Mouse (Mus musculus): ENCODE measurements around the gene Gm3417. TPM values are rescaled to one million over a fixed set of nuclear protein-coding genes. Genes with fewer than 3 reads are reported as not detected.
"Not testable (repeated sequence)": the region's sequence is repeated elsewhere in the genome, so short reads cannot be mapped to it uniquely, and the experiment has no call there.

The Gm3417 gene
- total RNA-seq, 1 experiment from 2014 or later: not detected

DNA sequence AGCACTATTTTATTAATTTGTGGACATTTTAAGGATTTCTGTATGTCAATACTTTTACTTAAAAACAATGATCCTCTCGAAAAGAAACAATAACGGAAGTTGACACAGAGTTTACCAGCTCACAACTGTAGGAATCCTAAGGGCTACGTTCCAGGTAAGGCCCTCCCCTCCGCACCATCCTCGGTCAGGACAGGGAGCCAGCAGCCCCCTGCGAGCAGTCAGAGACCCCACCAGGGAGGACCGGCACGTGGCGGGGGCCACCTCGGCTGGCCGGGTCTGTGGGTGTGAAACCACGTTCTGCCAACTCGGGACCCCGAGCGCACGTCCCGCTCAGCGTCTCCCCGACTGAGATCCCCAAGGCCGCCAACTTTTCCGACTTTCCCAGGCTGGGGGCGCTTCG is 18.1 kb downstream of the Gm3417 start:
- ATAC-seq (ENCODE audit: extremely low read depth, insufficient number of reproducible peaks, low FRiP score, poor library complexity, severe bottlenecking): no peak

DNA sequence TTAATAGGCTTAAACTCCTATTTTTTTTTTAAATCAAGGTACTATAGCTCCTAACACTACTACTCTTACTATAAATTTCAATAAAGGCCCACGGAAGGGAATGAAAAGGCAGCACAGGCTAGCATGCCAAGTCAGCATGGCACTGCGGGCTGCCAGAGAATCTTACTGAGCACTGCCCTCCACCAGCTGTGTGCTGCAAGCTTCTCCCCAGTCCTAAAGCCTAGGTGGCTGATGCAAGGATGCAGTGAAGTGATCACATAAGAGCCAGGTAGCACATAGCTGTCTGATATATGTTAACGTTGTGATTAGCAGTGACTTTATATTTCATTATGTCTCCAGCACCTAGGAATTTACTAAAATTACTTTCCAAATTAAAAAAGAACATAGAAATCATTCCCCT is 18.6 kb downstream of the Gm3417 start:
- ATAC-seq (ENCODE audit: extremely low read depth, insufficient number of reproducible peaks, low FRiP score, poor library complexity, severe bottlenecking): no peak

DNA sequence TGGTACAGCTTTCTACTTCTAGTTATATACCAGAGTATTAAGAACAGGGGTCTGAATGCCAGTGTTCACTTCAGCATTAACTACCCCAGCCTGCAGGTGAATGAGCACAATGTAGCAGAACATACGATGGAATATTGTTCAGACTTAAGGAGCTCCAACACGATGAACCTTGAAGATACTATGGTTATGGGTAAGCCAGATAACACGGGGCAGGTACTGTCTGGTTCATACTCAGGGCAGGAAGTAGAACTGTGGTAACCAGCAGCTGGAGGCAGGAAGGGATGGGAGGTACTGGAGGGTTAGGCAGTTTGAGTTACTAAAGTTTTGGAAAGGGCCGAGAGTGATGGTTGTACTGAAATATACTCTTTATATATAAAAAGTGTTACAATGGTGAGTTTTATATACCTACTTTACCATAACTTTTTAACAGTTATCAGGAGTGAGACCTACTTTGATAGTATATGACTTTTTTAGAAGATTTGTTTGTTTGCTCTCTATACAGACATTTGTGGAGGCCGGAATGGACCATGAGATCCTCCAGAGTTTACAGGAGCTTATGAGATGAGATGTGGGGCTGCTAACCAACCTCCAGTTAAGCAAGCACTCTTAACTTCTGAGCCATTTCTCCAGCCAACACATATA is 19.8 kb downstream of the Gm3417 start:
- no peak for ATAC-seq (ENCODE audit: extremely low read depth, insufficient number of reproducible peaks, low FRiP score, poor library complexity, severe bottlenecking)

DNA sequence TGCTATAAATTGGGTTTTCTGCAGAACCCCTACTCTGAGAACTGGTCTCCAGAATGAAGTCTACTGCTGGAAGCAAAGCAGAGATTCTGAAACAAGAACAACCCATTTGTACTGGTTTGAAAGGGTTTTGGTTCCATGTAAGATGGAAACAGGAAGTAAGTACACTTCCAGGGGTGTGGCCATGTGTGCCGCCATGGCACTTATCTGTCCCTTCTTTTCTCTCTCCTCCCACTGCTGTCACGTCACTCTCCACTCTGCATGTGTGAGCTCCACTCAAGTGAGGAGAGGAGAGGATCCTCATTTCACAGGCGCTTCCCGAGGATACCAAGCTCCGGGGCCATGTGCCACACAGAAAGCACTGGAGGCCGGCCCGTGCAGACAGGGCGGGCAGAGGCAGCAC is 25.1 kb downstream of the Gm3417 start:
- ATAC-seq (ENCODE audit: extremely low read depth, insufficient number of reproducible peaks, low FRiP score, poor library complexity, severe bottlenecking): no peak

DNA sequence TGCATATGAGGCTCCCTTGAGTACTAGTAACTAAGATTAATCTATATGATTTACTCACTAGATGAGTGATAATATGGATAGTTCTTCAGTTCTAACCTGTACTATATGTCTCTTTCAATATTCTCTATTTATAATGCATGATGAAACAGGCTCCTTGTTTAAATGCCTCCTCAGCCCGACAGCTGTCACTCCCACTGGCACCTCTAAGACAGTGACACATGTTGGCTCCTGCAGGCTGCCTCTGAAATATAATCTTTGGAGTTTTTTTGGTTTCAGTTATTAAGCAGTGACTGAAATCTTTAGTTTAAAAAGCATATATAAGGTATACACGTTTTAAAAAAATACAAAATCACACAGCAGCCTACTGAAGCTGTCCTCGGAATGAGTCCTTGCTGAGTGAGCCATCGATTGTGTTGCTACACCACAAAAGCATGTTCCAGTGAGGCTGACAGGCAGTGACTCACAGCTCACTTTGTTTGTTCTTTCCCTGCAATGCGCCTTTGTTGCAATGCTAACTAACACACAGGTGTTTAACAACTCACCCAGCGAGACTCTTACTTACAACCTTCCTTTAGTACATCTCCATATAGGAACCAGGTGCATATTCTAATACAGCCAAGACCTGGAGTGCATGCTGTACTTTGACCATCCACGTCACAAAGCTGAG is 29.3 kb downstream of the Gm3417 start:
- no peak for ATAC-seq (ENCODE audit: extremely low read depth, insufficient number of reproducible peaks, low FRiP score, poor library complexity, severe bottlenecking)

DNA sequence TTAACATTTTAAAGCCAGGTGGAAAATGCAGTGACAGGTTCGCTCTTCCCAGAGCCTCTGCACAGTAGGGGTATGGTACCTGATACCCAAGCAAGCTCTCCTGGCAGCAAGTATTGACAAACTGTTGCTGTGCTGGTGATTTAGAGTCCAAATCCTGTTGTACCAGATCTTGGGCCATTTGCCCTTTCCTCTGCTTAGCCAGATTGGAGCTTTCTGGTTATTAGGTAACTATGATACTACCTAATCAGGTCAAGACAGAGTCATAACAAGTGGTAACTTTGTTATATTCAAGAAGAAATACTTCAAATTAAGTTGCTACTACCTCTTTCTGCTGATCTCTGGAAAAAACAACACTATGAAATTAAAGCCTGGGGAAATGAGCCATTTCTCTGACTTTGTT is 34.0 kb downstream of the Gm3417 start:
- ATAC-seq (ENCODE audit: extremely low read depth, insufficient number of reproducible peaks, low FRiP score, poor library complexity, severe bottlenecking): no peak

DNA sequence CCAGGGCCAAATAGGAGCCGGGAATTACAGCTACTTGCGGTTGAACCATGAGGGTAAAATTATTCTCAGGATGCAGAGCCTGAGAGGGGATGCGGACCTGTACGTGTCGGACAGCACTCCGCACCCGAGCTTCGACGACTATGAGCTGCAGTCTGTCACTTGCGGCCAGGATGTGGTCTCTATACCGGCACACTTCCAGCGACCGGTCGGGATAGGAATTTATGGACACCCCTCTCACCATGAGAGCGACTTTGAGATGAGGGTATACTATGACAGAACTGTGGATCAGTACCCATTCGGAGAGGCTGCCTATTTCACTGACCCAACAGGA is 34.9 kb downstream of the Gm3417 start:
- no peak for ATAC-seq (ENCODE audit: extremely low read depth, insufficient number of reproducible peaks, low FRiP score, poor library complexity, severe bottlenecking)

DNA sequence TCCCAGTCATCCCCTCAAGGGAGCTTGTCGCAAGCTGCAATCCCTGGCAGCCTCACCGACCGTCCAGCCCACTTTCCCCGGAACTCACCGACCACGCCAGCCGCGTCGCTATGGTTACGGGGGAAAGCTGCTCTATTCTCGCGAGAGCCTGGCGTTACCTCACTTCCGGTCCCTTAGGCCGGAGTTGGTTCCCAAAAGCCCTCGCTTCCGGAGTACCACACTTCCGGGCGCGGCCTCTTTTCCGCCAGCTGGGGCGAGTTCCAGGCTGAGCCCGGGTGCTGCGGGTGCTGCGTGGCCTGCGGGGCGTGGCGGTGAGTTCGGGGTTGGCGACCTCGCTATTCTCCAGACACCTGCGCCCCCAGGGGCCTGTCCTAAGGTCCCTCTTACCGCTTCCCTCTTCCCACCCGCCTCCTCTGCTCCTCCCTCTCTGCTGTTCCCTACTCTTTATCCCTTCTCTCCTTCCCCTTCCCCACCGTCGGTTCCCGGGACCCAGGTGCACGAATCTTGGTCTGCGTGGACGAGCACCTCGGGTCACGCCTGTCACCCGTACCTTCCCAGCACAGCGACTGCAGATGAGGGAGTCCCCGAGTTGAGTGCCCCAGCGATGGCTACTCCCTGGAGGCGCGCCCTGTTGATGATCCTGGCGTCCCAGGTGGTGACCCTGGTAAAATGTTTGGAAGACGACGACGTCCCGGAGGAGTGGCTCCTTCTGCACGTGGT is 35.4 kb downstream of the Gm3417 start, which contains the start of the genes Wdr27 and 1600012H06Rik:
TSS of gene Wdr27 (minus strand) at position 150 of the 720 bp plus-strand sequence.
TSS of gene 1600012H06Rik (plus strand) at position 176 of the 720 bp plus-strand sequence.
- ATAC-seq (ENCODE audit: extremely low read depth, insufficient number of reproducible peaks, low FRiP score, poor library complexity, severe bottlenecking): peak; percentile 99

DNA sequence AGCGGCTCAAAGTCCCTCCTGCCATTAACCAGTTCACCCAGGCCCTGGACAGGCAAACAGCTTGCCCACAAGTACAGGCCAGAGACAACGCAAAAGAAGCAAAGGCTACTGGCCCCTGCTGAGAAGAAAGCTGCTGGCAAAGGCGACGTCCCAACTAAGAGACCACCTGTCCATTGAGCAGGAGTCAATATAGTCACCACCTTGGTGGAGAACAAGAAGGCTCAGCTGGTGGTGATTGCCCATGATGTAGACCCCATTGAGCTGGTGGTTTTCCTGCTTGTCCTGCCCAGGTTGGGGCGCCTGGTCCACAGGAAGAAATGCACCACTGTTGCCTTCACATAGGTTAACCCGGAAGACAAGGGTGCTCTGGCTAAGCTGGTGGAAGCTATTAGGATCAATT is 36.4 kb downstream of the Gm3417 start:
- ATAC-seq (ENCODE audit: extremely low read depth, insufficient number of reproducible peaks, low FRiP score, poor library complexity, severe bottlenecking): not testable (repeated sequence)

DNA sequence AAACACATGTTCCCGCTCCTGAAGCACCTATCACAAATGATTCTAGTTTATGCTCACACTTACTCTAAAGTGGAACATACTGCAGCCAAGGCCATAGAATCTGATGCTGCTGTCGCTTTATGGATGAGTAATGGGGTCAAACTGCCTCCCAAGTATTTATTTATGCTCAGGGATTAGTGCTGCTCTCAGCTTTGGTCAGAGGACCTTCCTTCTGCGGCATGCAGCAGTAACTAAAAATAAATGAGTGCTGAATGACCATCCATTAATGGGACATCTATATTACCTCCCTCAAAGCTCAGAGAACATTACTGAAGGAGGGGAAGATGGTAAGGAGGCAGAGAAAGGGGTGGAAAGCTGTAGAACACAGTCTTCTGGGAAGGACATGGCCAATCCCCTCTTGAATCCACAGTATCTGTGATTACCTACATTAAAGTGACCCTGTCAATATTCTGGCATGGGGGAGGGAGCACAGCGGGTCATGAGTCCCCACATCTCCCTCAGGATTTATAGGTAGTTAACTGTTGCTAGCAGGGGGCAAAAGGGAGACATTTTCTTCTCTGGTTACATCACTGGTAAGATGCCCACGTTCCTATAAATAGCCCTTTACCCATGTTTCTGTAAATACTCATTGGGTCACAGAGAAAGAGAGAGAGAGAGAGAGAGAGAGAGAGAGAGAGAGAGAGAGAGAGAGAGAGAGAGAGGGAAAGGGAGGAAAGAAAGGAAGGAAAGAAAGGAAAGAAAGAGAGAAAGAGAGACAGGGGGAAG is 42.6 kb downstream of the Gm3417 start:
- ATAC-seq (ENCODE audit: extremely low read depth, insufficient number of reproducible peaks, low FRiP score, poor library complexity, severe bottlenecking): no peak

DNA sequence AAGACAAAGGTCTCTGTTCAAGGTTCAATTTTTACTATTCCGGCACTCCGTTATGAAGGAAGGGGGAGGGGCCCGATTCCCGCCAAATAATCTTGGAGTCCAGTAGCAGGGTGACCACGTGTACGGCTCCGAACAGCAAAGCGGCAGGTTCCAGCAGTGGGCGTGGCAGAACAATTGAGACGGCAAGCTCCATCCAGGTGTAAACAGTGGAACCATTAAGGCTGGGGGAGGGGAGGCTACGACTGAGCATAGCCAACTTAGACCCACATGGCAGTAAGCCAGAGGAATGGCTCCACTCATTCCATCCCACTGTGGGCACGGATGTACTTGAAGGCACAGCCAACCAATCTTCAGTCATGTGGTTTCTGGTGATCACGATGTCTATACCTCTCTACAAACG is 43.3 kb downstream of the Gm3417 start:
- not testable (repeated sequence) for ATAC-seq (ENCODE audit: extremely low read depth, insufficient number of reproducible peaks, low FRiP score, poor library complexity, severe bottlenecking)

DNA sequence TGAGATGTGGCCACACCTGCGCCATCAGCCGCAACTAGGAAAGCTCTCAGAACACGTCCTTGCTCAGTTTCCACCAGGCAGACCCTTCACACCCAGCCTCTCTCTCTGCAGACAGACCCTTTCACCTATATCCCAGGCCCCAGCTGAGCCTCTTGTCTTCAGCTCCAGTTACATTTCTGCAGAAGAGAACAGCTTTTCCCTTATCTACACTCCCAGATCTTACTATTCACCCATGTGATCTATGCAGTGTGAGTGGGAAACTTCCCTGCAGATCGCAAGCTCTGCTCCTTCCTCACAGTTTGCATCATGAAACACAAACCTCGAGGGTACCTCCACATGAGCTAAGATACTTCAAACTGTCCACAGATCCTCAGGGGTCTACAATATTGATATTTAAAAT is 47.1 kb downstream of the Gm3417 start:
- ATAC-seq (ENCODE audit: extremely low read depth, insufficient number of reproducible peaks, low FRiP score, poor library complexity, severe bottlenecking): no peak

DNA sequence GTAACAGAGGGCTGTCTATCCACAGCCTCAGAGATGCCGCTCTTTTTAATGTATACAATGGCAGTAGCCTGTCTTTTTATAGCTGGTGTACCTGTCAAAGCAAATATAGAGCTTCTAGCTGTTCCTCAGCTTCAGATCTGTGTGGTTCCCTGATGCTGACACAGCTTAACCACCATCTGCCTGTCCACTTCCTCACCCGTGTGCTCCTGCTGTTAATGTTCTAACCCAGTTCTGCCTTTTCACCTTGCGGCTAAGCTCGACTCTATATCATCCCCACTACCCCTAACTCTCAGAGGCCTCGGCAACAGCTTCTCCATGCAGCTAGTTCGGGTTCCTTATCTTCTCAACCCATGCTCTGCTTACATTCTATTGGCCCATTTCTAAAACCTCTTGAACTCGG is 47.9 kb downstream of the Gm3417 start:
- no peak for ATAC-seq (ENCODE audit: extremely low read depth, insufficient number of reproducible peaks, low FRiP score, poor library complexity, severe bottlenecking)

DNA sequence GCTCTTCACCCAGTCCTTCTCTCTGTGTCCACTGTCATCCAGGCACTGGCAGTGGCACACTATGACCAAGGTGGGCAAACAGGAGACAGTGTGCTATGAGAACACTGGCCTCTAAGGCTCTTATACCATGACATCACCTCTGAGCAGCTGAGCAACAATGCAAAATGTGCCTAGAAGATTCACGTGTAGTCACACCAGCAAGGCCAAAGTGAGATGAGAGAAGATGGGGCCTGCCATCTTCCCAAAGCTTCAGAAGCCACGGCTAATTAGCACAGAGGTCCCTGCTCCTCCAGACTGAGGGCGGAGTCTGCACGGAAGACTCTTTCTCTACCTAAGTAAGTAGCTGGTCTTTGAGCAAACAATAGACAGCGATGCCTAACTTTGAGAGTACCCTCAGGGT is 50.0 kb downstream of the Gm3417 start:
- ATAC-seq (ENCODE audit: extremely low read depth, insufficient number of reproducible peaks, low FRiP score, poor library complexity, severe bottlenecking): no peak

DNA sequence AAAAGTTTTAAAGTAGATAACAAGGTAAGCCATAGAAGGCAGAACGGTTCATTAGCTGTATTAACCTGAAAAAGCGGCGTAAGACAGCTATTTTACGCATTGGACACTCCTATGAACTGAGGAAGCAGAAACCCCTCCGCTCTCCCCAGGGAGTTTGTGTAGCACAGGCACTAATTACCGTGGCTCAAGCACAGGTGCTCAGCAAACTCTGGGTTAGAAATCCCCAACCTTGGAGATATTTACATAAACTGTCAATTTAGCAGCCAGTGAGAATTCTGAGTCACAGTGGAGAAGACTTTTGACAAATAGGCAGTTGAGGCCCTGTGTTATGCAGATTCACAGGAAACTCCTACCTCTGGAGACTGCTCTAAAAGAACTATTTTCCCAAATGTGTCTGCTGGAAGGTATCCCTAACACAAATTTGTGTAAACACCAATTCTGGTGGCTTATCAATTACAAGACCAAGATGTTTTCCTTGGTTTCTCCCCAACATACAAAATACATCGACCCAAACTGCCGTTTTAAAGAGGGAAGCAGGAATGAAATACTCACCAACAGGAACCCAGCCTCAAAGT is 50.9 kb downstream of the Gm3417 start:
- ATAC-seq (ENCODE audit: extremely low read depth, insufficient number of reproducible peaks, low FRiP score, poor library complexity, severe bottlenecking): no peak

DNA sequence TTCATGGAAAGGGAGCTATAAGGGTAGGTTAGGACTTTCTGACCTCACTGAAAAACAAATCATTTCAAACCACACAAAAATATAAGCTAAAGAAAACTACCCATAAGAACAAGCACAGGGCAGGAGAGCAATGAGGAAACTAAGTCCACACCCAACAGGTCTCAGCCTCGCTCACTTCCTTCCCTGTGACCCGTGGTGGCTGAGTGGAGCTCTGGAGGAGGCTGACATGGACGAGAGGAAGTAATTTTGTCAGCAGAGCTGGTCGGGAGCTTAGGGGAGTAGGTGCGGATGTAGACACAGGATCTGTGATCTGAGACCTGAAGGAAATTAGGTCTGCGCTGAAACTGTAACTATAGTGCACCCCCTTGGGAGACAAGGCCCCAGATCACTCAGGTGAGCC is 57.0 kb downstream of the Gm3417 start:
- no peak for ATAC-seq (ENCODE audit: extremely low read depth, insufficient number of reproducible peaks, low FRiP score, poor library complexity, severe bottlenecking)

DNA sequence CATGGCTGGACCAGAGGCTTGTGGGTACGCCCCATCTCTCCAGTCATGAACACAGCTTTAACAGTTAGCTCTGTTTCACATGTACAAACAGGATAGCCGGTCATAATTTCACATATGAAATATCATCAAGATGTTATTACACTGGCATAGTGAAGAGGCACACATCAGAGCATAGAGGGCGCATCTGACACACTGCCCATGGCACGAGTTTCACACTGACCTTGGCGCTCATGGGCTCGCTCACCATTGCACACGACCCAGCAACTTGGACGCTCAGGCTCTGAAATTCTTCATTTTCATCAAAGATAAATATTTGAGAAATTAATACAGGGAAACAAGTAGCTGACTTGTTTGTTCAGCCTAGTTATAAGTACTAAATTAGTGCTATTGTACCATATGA is 60.7 kb downstream of the Gm3417 start:
- no peak for ATAC-seq (ENCODE audit: extremely low read depth, insufficient number of reproducible peaks, low FRiP score, poor library complexity, severe bottlenecking)

DNA sequence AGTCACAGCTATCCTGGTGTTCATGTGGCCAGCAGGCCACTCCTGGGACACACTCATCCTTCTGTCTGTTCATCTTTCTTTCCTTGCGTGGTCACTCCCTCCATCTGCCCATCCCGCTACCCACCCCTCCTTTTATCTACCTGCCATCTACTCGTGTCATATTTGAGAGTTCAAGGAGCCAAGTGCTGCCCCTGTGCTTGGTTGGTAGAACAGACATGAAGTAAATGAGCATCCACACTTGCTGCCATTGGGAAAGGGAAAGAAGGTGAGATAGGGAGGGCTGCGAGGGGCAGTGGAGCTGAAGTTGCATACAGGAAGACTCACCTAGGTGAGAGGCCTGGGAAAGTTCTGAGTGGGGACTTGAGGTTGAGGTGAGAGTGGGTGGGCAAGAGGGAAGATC is 64.2 kb downstream of the Gm3417 start:
- ATAC-seq (ENCODE audit: extremely low read depth, insufficient number of reproducible peaks, low FRiP score, poor library complexity, severe bottlenecking): no peak

All from neutrophil, adult 5-6 weeks (primary cell).